In the genomic region with DNA sequence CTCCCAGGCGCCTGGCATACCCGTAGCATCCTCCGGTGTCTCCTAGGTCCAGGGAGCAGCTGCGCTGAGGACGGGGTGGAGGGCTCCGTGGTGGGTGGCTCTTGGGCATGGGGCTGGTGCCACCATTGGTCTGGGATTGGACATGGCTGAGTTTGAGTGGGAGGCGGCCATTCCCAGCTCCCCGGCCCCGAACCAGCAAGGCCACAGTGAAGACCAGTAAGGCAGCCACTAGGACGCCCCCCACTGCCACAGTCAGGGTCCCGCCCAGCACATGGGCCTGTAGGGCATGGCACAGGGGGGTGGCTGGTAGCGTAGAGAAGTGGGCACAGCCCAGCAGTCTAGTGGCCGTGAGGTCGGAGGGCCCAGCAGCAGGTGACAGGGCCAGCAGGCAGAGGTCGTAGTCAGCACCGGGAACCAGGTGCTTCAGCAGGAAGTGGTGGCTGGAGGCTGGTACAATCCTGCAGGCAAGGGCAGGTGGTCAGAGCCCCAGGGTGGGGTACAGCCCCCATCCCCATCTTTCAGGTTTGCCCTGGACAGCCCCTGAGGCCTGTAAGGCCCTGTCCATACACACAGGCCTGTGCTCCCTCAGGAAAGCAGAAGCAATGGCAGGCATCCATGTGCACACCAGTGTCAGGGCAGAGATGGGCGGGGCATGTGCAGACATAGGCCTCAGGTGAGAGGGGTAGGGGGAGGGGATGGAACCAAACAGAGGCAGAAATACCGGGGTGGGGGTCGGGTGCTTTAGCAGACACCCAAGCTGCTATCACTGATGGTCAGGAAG, we compare ENCODE assay signal across 15 mouse cellular contexts. TPM values are rescaled to one million over a fixed set of nuclear protein-coding genes. Genes with fewer than 3 reads are reported as not detected.
DNase-seq lines count a peak whose midpoint lies in the region; ATAC-seq and TF ChIP-seq lines count a peak whose summit lies in the region.
"Had no signal": no experiment of that assay in that cellular context is flagged by ENCODE, and none has a peak within 500 bp of the region (broad histone marks: within the 10 kb centered on the region; RNA-seq: fewer than 3 reads in every experiment).

No protein-coding gene starts in this region.

- DNase-seq in cerebellum, adult 9-11 months: peak; percentile 57
- no peak for DNase-seq in cerebellum, postnatal 25 days
- DNase-seq in adipocyte (ENCODE audit: low spot score): no peak
- DNase-seq in thymus, postnatal 0 days (ENCODE audit: low spot score): no peak
- DNase-seq: adrenal gland, postnatal 25 days; heart, adult 18-20 months; heart, postnatal 14 days; kidney, postnatal 4 days; layer of hippocampus, postnatal 36 days; thymus, postnatal 14 days had no signal

- H3K4me3 ChIP-seq in intestine, embryonic 15.5 days (replicated peaks): no peak overlapping the region
- no peak overlapping the region for H3K4me3 ChIP-seq in intestine, postnatal 0 days (ENCODE audit: low read depth, low read length)
- H3K4me3 ChIP-seq in bone marrow, adult 2 months (replicated peaks; ENCODE audit: control insufficient read depth, low read depth, low read length): no peak overlapping the region
- no peak overlapping the region for H3K4me3 ChIP-seq in intestine, embryonic 16.5 days (ENCODE audit: low read length)
- H3K4me3 ChIP-seq: limb, embryonic 12.5 days had no signal

- TF ChIP-seq POLR2A in bone marrow, adult 2 months (IDR thresholded peaks at IDR 0.05; ENCODE audit: borderline replicate concordance, control insufficient read depth, low read depth, low read length): peak; percentile 19; the same call in 1 of the 2 replicates

- H3K4me2 ChIP-seq in intestine, embryonic 15.5 days (replicated peaks): peak overlapping the region; percentile 84; the same call in 1 of the 2 replicates
- H3K4me2 ChIP-seq in intestine, postnatal 0 days (replicated peaks; ENCODE audit: low read depth): no peak overlapping the region
- H3K4me2 ChIP-seq in intestine, embryonic 16.5 days (ENCODE audit: low read depth, low read length): no peak overlapping the region

- no peak overlapping the region for H3K27ac ChIP-seq in intestine, embryonic 15.5 days
- no peak overlapping the region for H3K27ac ChIP-seq in intestine, postnatal 0 days (ENCODE audit: low read depth, low read length)
- H3K27ac ChIP-seq in bone marrow, adult 2 months (ENCODE audit: control insufficient read depth, insufficient read depth, low read depth, low read length, poor library complexity): no peak overlapping the region
- no peak overlapping the region for H3K27ac ChIP-seq in intestine, embryonic 16.5 days (ENCODE audit: low read length)
- H3K27ac ChIP-seq: limb, embryonic 12.5 days had no signal

- no peaks in the 10 kb centered on the region for H3K9me3 ChIP-seq in intestine, embryonic 15.5 days
- no peaks in the 10 kb centered on the region for H3K9me3 ChIP-seq in intestine, postnatal 0 days (ENCODE audit: control insufficient read depth)
- no peaks in the 10 kb centered on the region for H3K9me3 ChIP-seq in intestine, embryonic 16.5 days (ENCODE audit: control insufficient read depth, low read length)
- H3K9me3 ChIP-seq: limb, embryonic 12.5 days had no signal

- no peak for ATAC-seq in intestine, embryonic 15.5 days
- no peak for ATAC-seq in intestine, postnatal 0 days
- ATAC-seq in intestine, embryonic 16.5 days: no peak

- H3K27me3 ChIP-seq in intestine, embryonic 15.5 days (replicated peaks): no peaks in the 10 kb centered on the region
- no peaks in the 10 kb centered on the region for H3K27me3 ChIP-seq in intestine, postnatal 0 days (replicated peaks; ENCODE audit: control insufficient read depth, insufficient read depth, low read length)
- H3K27me3 ChIP-seq in intestine, embryonic 16.5 days (replicated peaks; ENCODE audit: control insufficient read depth, insufficient read depth, low read length): no peaks in the 10 kb centered on the region
- H3K27me3 ChIP-seq: limb, embryonic 12.5 days had no signal

- peaks cover 29% of the 10 kb centered on the region for H3K4me1 ChIP-seq in intestine, embryonic 15.5 days (replicated peaks)
- H3K4me1 ChIP-seq in intestine, postnatal 0 days (replicated peaks; ENCODE audit: control insufficient read depth, insufficient read depth, low read length): peaks cover 3% of the 10 kb centered on the region; the same call in 1 of the 2 replicates
- H3K4me1 ChIP-seq in bone marrow, adult 2 months (ENCODE audit: control insufficient read depth, insufficient read depth, low read length): no peaks in the 10 kb centered on the region
- peaks cover 31% of the 10 kb centered on the region for H3K4me1 ChIP-seq in intestine, embryonic 16.5 days (ENCODE audit: control insufficient read depth, insufficient read depth, low read length)

- no peak overlapping the region for H3K9ac ChIP-seq in intestine, embryonic 15.5 days
- H3K9ac ChIP-seq in intestine, postnatal 0 days (ENCODE audit: low read depth, low read length): no peak overlapping the region
- 0 out of 2 replicates have a peak overlapping the region, but pooled peaks have one; percentile 31 for H3K9ac ChIP-seq in intestine, embryonic 16.5 days (ENCODE audit: low read depth, low read length)

- TF ChIP-seq CTCF in intestine, postnatal 0 days (IDR thresholded peaks at IDR 0.05; ENCODE audit: low read depth): no peak
- TF ChIP-seq CTCF in bone marrow, adult 2 months (IDR thresholded peaks at IDR 0.05; ENCODE audit: control insufficient read depth, insufficient read depth, low read length): no peak

- peaks cover 17% of the 10 kb centered on the region for H3K36me3 ChIP-seq in intestine, embryonic 15.5 days
- H3K36me3 ChIP-seq in intestine, postnatal 0 days (ENCODE audit: control insufficient read depth, insufficient read depth): peaks cover 25% of the 10 kb centered on the region; the same call in 1 of the 2 replicates
- H3K36me3 ChIP-seq in intestine, embryonic 16.5 days (ENCODE audit: control insufficient read depth, insufficient read depth, low read length): peaks cover 16% of the 10 kb centered on the region

- 89% methylated on average over 19 of the region's 19 CpGs for WGBS in intestine, embryonic 15.5 days
- WGBS in intestine, postnatal 0 days: 75% methylated on average over 19 of the region's 19 CpGs
- WGBS in bone marrow, adult 2 months: 88% methylated on average over 19 of the region's 19 CpGs
- 89% methylated on average over 19 of the region's 19 CpGs for WGBS in intestine, embryonic 16.5 days

RNA-seq across cellular contexts. Expression of gene Lrfn4, which starts 3.1 kb away (rescaled TPM):
- 6.5 and 7.8 TPM in 2 replicates for polyA plus RNA-seq in intestine, embryonic 15.5 days (2015; fragmentation: Nextera tagmentation; extraction: Ambion mirVana)
- polyA plus RNA-seq in intestine, postnatal 0 days (2015; fragmentation: Nextera tagmentation; extraction: Ambion mirVana): 4.6 and 4.8 TPM in 2 replicates
- polyA plus RNA-seq in bone marrow, adult 2 months (2011; ENCODE audit: insufficient read depth, insufficient read length, low replicate concordance, missing spikeins): 1.2 and 2.7 TPM in 2 replicates
- 2.7 and 4.0 TPM in 2 replicates for polyA plus RNA-seq in intestine, embryonic 16.5 days (2015; fragmentation: Nextera tagmentation; extraction: Ambion mirVana)
- 1.4 and 1.8 TPM in 2 replicates for polyA plus RNA-seq in thymus, postnatal 0 days (2015; fragmentation: Nextera tagmentation; extraction: Ambion mirVana)

RNA-seq across cellular contexts. Expression of gene Rce1, which starts 13.1 kb away (rescaled TPM):
- polyA plus RNA-seq in intestine, embryonic 15.5 days (2015; fragmentation: Nextera tagmentation; extraction: Ambion mirVana): 61.5 and 68.8 TPM in 2 replicates
- 37.0 and 37.4 TPM in 2 replicates for polyA plus RNA-seq in intestine, postnatal 0 days (2015; fragmentation: Nextera tagmentation; extraction: Ambion mirVana)
- 18.8 and 26.2 TPM in 2 replicates for polyA plus RNA-seq in bone marrow, adult 2 months (2011; ENCODE audit: insufficient read depth, insufficient read length, low replicate concordance, missing spikeins)
- polyA plus RNA-seq in intestine, embryonic 16.5 days (2015; fragmentation: Nextera tagmentation; extraction: Ambion mirVana): 66.0 and 69.2 TPM in 2 replicates
- polyA plus RNA-seq in thymus, postnatal 0 days (2015; fragmentation: Nextera tagmentation; extraction: Ambion mirVana): 51.0 and 51.9 TPM in 2 replicates
